Mouse (Mus musculus): Measurements from ENCODE around the gene Gsg1l.

Gene Gsg1l

GRCm38 (mm10) chr7:125983902-125984841, 98.0 kb downstream of the Gsg1l start:
- no peak for DNase-seq (ENCODE audit: low read depth, low spot score)

- no peak for DNase-seq (ENCODE audit: low read depth, low spot score)
Measured at GRCm38 (mm10) chr7:125979591-125979990, 102.6 kb downstream of the Gsg1l start.

- no peak for DNase-seq (ENCODE audit: low read depth, low spot score)
Measured at GRCm38 (mm10) chr7:125976695-125977094, 105.5 kb downstream of the Gsg1l start.

GRCm38 (mm10) chr7:125975414-125975813, 106.8 kb downstream of the Gsg1l start:
- no peak for DNase-seq (ENCODE audit: low read depth, low spot score)

- DNase-seq (ENCODE audit: low read depth, low spot score): peak; percentile 13
Measured at GRCm38 (mm10) chr7:125973874-125974273, 108.3 kb downstream of the Gsg1l start.

- DNase-seq (ENCODE audit: low read depth, low spot score): no peak
Measured at GRCm38 (mm10) chr7:125972776-125973175, 109.4 kb downstream of the Gsg1l start.

GRCm38 (mm10) chr7:125972174-125972672, 110.0 kb downstream of the Gsg1l start:
- no peak for DNase-seq (ENCODE audit: low read depth, low spot score)

GRCm38 (mm10) chr7:125969076-125969475, 113.1 kb downstream of the Gsg1l start:
- no peak for DNase-seq (ENCODE audit: low read depth, low spot score)

- DNase-seq (ENCODE audit: low read depth, low spot score): peak; percentile 75
Measured at GRCm38 (mm10) chr7:125966402-125967261, 115.6 kb downstream of the Gsg1l start.

GRCm38 (mm10) chr7:125964087-125964607, 118.1 kb downstream of the Gsg1l start:
- DNase-seq (ENCODE audit: low read depth, low spot score): no peak

- DNase-seq (ENCODE audit: low read depth, low spot score): no peak
Measured at GRCm38 (mm10) chr7:125959294-125960048, 122.7 kb downstream of the Gsg1l start.

- no peak for DNase-seq (ENCODE audit: low read depth, low spot score)
Measured at GRCm38 (mm10) chr7:125958856-125959255, 123.4 kb downstream of the Gsg1l start.

GRCm38 (mm10) chr7:125954994-125955393, 127.2 kb downstream of the Gsg1l start:
- no peak for DNase-seq (ENCODE audit: low read depth, low spot score)

- DNase-seq (ENCODE audit: low read depth, low spot score): no peak
Measured at GRCm38 (mm10) chr7:125954356-125954878, 127.8 kb downstream of the Gsg1l start.

GRCm38 (mm10) chr7:125953844-125954243, 128.4 kb downstream of the Gsg1l start:
- no peak for DNase-seq (ENCODE audit: low read depth, low spot score)

GRCm38 (mm10) chr7:125951911-125952310, 130.3 kb downstream of the Gsg1l start:
- no peak for DNase-seq (ENCODE audit: low read depth, low spot score)

- no peak for DNase-seq (ENCODE audit: low read depth, low spot score)
Measured at GRCm38 (mm10) chr7:125948973-125949372, 133.2 kb downstream of the Gsg1l start.

GRCm38 (mm10) chr7:125945915-125946314, 136.3 kb downstream of the Gsg1l start:
- DNase-seq (ENCODE audit: low read depth, low spot score): no peak

- peak; percentile 12 for DNase-seq (ENCODE audit: low read depth, low spot score)
Measured at GRCm38 (mm10) chr7:125944631-125945030, 137.6 kb downstream of the Gsg1l start.

- DNase-seq (ENCODE audit: low read depth, low spot score): peak; percentile 43
Measured at GRCm38 (mm10) chr7:125943511-125943910, 138.7 kb downstream of the Gsg1l start.

All from skeletal muscle tissue, adult 2 months (tissue).